Mouse (Mus musculus): ENCODE data around the gene Ipo13. TPM values are rescaled to one million over a fixed set of nuclear protein-coding genes. Genes with fewer than 3 reads are reported as not detected.

The Ipo13 gene
- 24.9 TPM for polyA plus RNA-seq (2017; shearing (Covaris generic))

GRCm38 (mm10) chr4:117914591-117915442 is at the start of gene Ipo13:
Gene Ipo13, minus strand, starts transcription at chr4:117914999.

GRCm38 (mm10) chr4:117929391-117929881 is 14.6 kb upstream of the Ipo13 start, which contains the start of gene Artn:
Gene Artn, minus strand, starts transcription at chr4:117929763.

GRCm38 (mm10) chr4:117891738-117892161 is 23.0 kb downstream of the Ipo13 start, which contains the start of gene Dph2:
Gene Dph2, minus strand, starts transcription at chr4:117892032.

GRCm38 (mm10) chr4:117887133-117887532 is 27.7 kb downstream of the Ipo13 start, which contains the start of gene Atp6v0b:
Gene Atp6v0b, minus strand, starts transcription at chr4:117887333.

GRCm38 (mm10) chr4:117882701-117883691 is 31.8 kb downstream of the Ipo13 start, which contains the start of gene B4galt2:
Gene B4galt2, minus strand, starts transcription at chr4:117883487.

GRCm38 (mm10) chr4:117872471-117872886 is 42.3 kb downstream of the Ipo13 start, which contains the start of gene Ccdc24:
Gene Ccdc24, minus strand, starts transcription at chr4:117872557.

Other genes with a start within 250 kb of the Ipo13 start
- 28.6 TPM for gene Dmap1, start 232.7 kb downstream of the Ipo13 start, polyA plus RNA-seq (2017; shearing (Covaris generic))
- gene Gm12845, start 190.6 kb downstream of the Ipo13 start, polyA plus RNA-seq (2017; shearing (Covaris generic)): not detected
- not detected for gene Klf17, start 149.4 kb downstream of the Ipo13 start, polyA plus RNA-seq (2017; shearing (Covaris generic))
- gene Slc6a9, start 80.5 kb downstream of the Ipo13 start, polyA plus RNA-seq (2017; shearing (Covaris generic)): 0.57 TPM
- gene Ccdc24, start 42.4 kb downstream of the Ipo13 start, polyA plus RNA-seq (2017; shearing (Covaris generic)): not detected
- gene B4galt2, start 31.5 kb downstream of the Ipo13 start, polyA plus RNA-seq (2017; shearing (Covaris generic)): not detected
- 157 TPM for gene Atp6v0b, start 27.7 kb downstream of the Ipo13 start, polyA plus RNA-seq (2017; shearing (Covaris generic))
- gene Dph2, start 23.0 kb downstream of the Ipo13 start, polyA plus RNA-seq (2017; shearing (Covaris generic)): 11.6 TPM
- not detected for gene Artn, start 14.8 kb upstream of the Ipo13 start, polyA plus RNA-seq (2017; shearing (Covaris generic))
- 8.1 TPM for gene St3gal3, start 219.9 kb upstream of the Ipo13 start, polyA plus RNA-seq (2017; shearing (Covaris generic))

All from effector memory CD4-positive, alpha-beta T cell, adult 5 months (primary cell).